Mouse (Mus musculus) mammary gland, adult 2 months (tissue): Measurements from ENCODE around the gene Syne1. TPM values are rescaled to one million over a fixed set of nuclear protein-coding genes. Genes with fewer than 3 reads are reported as not detected.

Experiments
- polyA plus RNA-seq: library from polyadenylated mRNA; depleted of rRNA; stranded (reverse); fragments of >200 nt; gene quantifications from 2 replicates; pipeline ENCODE4 v1.2.3, GENCODE M21; 2012; ENCODE audit warnings: low replicate concordance; rRNA removed

Syne1 gene
- 16.9 and 21.7 TPM in 2 replicates for polyA plus RNA-seq

DNA sequence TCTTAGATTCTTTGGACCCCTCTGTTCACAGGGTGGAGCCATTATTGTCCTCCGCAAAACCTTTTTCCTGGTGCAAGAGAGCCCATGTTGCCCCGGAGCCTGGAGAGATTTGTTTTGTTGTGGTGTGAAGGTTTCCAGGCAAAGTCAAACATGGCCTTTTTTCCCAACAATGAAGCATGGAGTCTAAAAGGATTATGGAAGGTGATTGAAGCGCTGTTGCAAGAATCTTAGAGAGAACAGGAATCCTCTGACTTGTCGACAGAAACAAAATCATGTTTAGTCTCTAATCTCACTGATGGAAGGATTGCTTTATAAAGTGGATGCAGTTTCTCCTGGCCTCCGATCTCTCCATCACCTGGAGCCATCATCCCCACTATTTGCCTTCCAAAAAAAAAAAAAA is at the start of gene Syne1:
Gene Syne1, minus strand, starts transcription at position 101 of the 400 bp plus-strand sequence.

DNA sequence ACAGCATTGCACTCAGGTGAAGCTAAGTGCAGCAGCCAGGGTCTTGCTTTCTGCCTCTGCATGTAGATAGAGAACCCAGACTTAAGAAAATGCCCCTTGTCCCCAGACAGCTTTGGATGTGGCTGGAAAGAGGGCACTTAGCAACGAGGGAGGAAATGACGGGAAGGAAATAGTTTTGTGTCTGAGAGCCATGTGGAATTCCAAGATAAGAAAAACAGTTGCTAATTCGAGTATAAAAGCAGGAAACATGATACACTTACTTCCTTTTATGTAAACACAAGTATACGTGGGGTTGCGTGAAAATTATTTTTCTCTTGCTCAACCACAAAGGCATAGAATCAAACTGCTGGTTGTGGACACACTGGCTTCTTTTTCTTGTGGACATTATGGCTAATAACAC is 42.2 kb upstream of the Syne1 start, which contains the start of gene Myct1:
Gene Myct1, plus strand, starts transcription at position 312 of the 400 bp plus-strand sequence.

GRCm38 (mm10) chr10:5068676-5069265 is 482.5 kb downstream of the Syne1 start, which contains the start of gene Gm10097:
Gene Gm10097, plus strand, starts transcription at chr10:5069192.

Other genes with a start within 250 kb of the Syne1 start
- 5.8 and 7.1 TPM in 2 replicates for gene Myct1, start 42.3 kb upstream of the Syne1 start, polyA plus RNA-seq
- 0.07 TPM in 1 of 2 replicates, not detected in the other for gene Vip, start 87.7 kb upstream of the Syne1 start, polyA plus RNA-seq